Mouse (Mus musculus) CH12.LX (cell line): ENCODE measurements at regions not wholly inside any gene's neighbourhood (a gene's known extent, or its start where the extent isn't known, plus 50 kb on each side); places are given as distances from the start of the nearest gene placed in this dataset.

Source experiments
- DNase-seq: peaks from one replicate; pipeline ENCODE4 v3.0.0-alpha.2; 2013; ENCODE audit errors: extremely low read depth
- H3K27ac ChIP-seq: 2 replicates; pipeline ENCODE4 v1.5.1; 2012; ENCODE audit warnings: low read depth, mild to moderate bottlenecking, control low read depth, moderate library complexity; ENCODE audit not compliant: insufficient read depth
- H3K27me3 ChIP-seq: replicated peaks from 2 replicates; pipeline ENCODE3; 2012; ENCODE audit warnings: inconsistent platforms
- H3K36me3 ChIP-seq, 2 experiments: replicated peaks in 1 of 2; 2 replicates each; pipeline versions ENCODE3 to v1.6.1; 2012; ENCODE audit warnings: inconsistent platforms in 1 of 2, low read length in 1 of 2, mild to moderate bottlenecking in 1 of 2, mixed read lengths in 1 of 2, moderate library complexity in 1 of 2; ENCODE audit not compliant: control insufficient read depth in 1 of 2, insufficient read depth in 1 of 2
- H3K4me1 ChIP-seq, 2 experiments: 2 replicates each; pipeline ENCODE4 v1.6.1; 2012; ENCODE audit warnings: inconsistent platforms in 1 of 2, moderate library complexity in 1 of 2; ENCODE audit not compliant: insufficient read depth in 2 of 2, control insufficient read depth in 1 of 2
- H3K4me2 ChIP-seq: 2 replicates; pipeline ENCODE4 v1.6.1; 2012; ENCODE audit warnings: low read depth, mild to moderate bottlenecking, control low read depth; ENCODE audit not compliant: poor library complexity, insufficient read depth, severe bottlenecking
- H3K4me3 ChIP-seq, 3 experiments: fragments of 150-350 bp in 1 of 3; sonication (generic) in 1 of 3; replicated peaks in 1 of 3; 2 replicates each; pipeline versions ENCODE3 to v1.5.1; 2011 to 2012; ENCODE audit warnings: low read depth in 2 of 3, low read length in 2 of 3, mild to moderate bottlenecking in 2 of 3, moderate library complexity in 2 of 3, control low read depth in 1 of 3, improper control_type of control experiment in 1 of 3, inconsistent platforms in 1 of 3, mixed read lengths in 1 of 3; ENCODE audit not compliant: poor library complexity in 1 of 3
- H3K79me2 ChIP-seq: replicated peaks from 2 replicates; pipeline ENCODE4 v1.6.1; 2012; ENCODE audit warnings: mild to moderate bottlenecking, moderate library complexity; ENCODE audit not compliant: control insufficient read depth, poor library complexity, insufficient read depth, severe bottlenecking; ENCODE audit errors: extremely low read depth
- H3K9ac ChIP-seq: 2 replicates; pipeline ENCODE4 v1.6.1; 2012; ENCODE audit warnings: low read depth, mild to moderate bottlenecking, control low read depth, moderate library complexity; ENCODE audit not compliant: insufficient read depth
- H3K9me3 ChIP-seq: replicated peaks from 2 replicates; pipeline ENCODE3; 2012; ENCODE audit warnings: low read length, inconsistent platforms, mixed read lengths
- CHD2 ChIP-seq: IDR thresholded peaks from 2 replicates; pipeline ENCODE4 v1.6.1; 2011; ENCODE audit warnings: low read length, improper control_type of control experiment
- CTCF ChIP-seq, 2 experiments: IDR thresholded peaks in 1 of 2; conservative IDR thresholded peaks in 1 of 2; 2 replicates each; pipeline ENCODE4 v1.5.1; 2011 to 2012; ENCODE audit warnings: low read depth in 2 of 2, low read length in 2 of 2, improper control_type of control experiment in 1 of 2, inconsistent platforms in 1 of 2, mild to moderate bottlenecking in 1 of 2, moderate library complexity in 1 of 2
- E2F4 ChIP-seq: IDR thresholded peaks from 2 replicates; pipeline ENCODE4 v1.6.1; 2011; ENCODE audit warnings: low read depth, low read length, improper control_type of control experiment; ENCODE audit not compliant: insufficient replicate concordance
- EP300 ChIP-seq: IDR thresholded peaks from 2 replicates; pipeline ENCODE4 v1.6.1; 2011; ENCODE audit warnings: low read length, improper control_type of control experiment
- ETS1 ChIP-seq: conservative IDR thresholded peaks from 2 replicates; pipeline ENCODE4 v1.6.1; 2012; ENCODE audit warnings: low read depth, mild to moderate bottlenecking, inconsistent platforms, low read length, improper control_type of control experiment, moderate library complexity
- HCFC1 ChIP-seq: IDR thresholded peaks from 2 replicates; pipeline ENCODE4 v1.6.1; 2012; ENCODE audit warnings: low read depth, mild to moderate bottlenecking, inconsistent platforms, low read length, improper control_type of control experiment
- IRF4 ChIP-seq: IDR thresholded peaks from 2 replicates; pipeline ENCODE4 v1.6.1; 2014; ENCODE audit warnings: low read depth, mild to moderate bottlenecking, inconsistent platforms, low read length, improper control_type of control experiment
- JUND ChIP-seq: conservative IDR thresholded peaks from 2 replicates; pipeline ENCODE4 v1.6.1; 2011; ENCODE audit warnings: low read depth, low read length, improper control_type of control experiment
- KAT2A ChIP-seq: IDR thresholded peaks from 2 replicates; pipeline ENCODE4 v1.6.1; 2012; ENCODE audit warnings: low read length, improper control_type of control experiment, inconsistent platforms; ENCODE audit not compliant: insufficient replicate concordance
- MAFK ChIP-seq: IDR thresholded peaks from 2 replicates; pipeline ENCODE4 v1.6.1; 2011; ENCODE audit warnings: low read length, improper control_type of control experiment; ENCODE audit not compliant: insufficient replicate concordance
- MAX ChIP-seq: IDR thresholded peaks from 2 replicates; pipeline ENCODE4 v1.6.1; 2011; ENCODE audit warnings: low read length, improper control_type of control experiment
- MYC ChIP-seq: IDR thresholded peaks from 2 replicates; pipeline ENCODE4 v1.6.1; 2011; ENCODE audit warnings: low read depth, mild to moderate bottlenecking, improper control_type of control experiment, low read length
- NELFE ChIP-seq: IDR thresholded peaks from 2 replicates; pipeline ENCODE4 v1.6.1; 2011; ENCODE audit warnings: low read depth, low read length, improper control_type of control experiment
- NRF1 ChIP-seq: IDR thresholded peaks from 2 replicates; pipeline ENCODE4 v1.6.1; 2014; ENCODE audit warnings: low read depth, mild to moderate bottlenecking, inconsistent platforms, low read length, improper control_type of control experiment, moderate library complexity
- POLR2A ChIP-seq: IDR thresholded peaks from 2 replicates; pipeline ENCODE4 v1.6.1; 2011; ENCODE audit warnings: low read depth, mild to moderate bottlenecking, improper control_type of control experiment, low read length
- RAD21 ChIP-seq: IDR thresholded peaks from 2 replicates; pipeline ENCODE4 v1.6.1; 2011; ENCODE audit warnings: low read depth, mild to moderate bottlenecking, low read length, improper control_type of control experiment, moderate library complexity
- SIN3A ChIP-seq: IDR thresholded peaks from 2 replicates; pipeline ENCODE4 v1.6.1; 2012; ENCODE audit warnings: low read length, improper control_type of control experiment, inconsistent platforms
- TCF12 ChIP-seq: IDR thresholded peaks from 2 replicates; pipeline ENCODE4 v1.6.1; 2014; ENCODE audit warnings: low read depth, mild to moderate bottlenecking, inconsistent platforms, low read length, improper control_type of control experiment
- UBTF ChIP-seq: IDR thresholded peaks from 2 replicates; pipeline ENCODE4 v1.6.1; 2012; ENCODE audit warnings: low read depth, mild to moderate bottlenecking, inconsistent platforms, low read length, improper control_type of control experiment, moderate library complexity
- USF1 ChIP-seq: IDR thresholded peaks from 2 replicates; pipeline ENCODE4 v1.6.1; 2014; ENCODE audit warnings: low read depth, mild to moderate bottlenecking, inconsistent platforms, low read length, improper control_type of control experiment
- USF2 ChIP-seq: conservative IDR thresholded peaks from 2 replicates; pipeline ENCODE4 v1.6.1; 2011; ENCODE audit warnings: low read depth, low read length, improper control_type of control experiment
- ZC3H11A ChIP-seq: IDR thresholded peaks from 2 replicates; pipeline ENCODE4 v1.6.1; 2012; ENCODE audit warnings: low read depth, mild to moderate bottlenecking, inconsistent platforms, low read length, improper control_type of control experiment
- ZKSCAN1 ChIP-seq: IDR thresholded peaks from 2 replicates; pipeline ENCODE4 v1.6.1; 2012; ENCODE audit warnings: low read depth, inconsistent platforms, low read length, improper control_type of control experiment, borderline replicate concordance
- ZNF384 ChIP-seq: IDR thresholded peaks from 2 replicates; pipeline ENCODE4 v1.6.1; 2012; ENCODE audit warnings: low read depth, low read length, improper control_type of control experiment, inconsistent platforms
- dilution Hi-C: fragments of 300-500 bp; cut with MboI; formaldehyde crosslinking; loops from 2 replicates; pipeline ENCODE4 v1.14.3; 2020; ENCODE audit warnings: low sequenced_read_pairs; ENCODE audit not compliant: extremely low pct_unique_long_range_greater_than_20kb, extremely low pct_ligation_motif_present
- in situ Hi-C: fragments of 300-500 bp; cut with MboI; formaldehyde crosslinking; loops from 3 replicates; pipeline ENCODE4 v1.14.3; 2019; ENCODE audit warnings: low sequenced_read_pairs, low pct_ligation_motif_present, low pct_unique_long_range_greater_than_20kb, mixed read lengths

- TF ChIP-seq NELFE (no peak), POLR2A (no peak), ZC3H11A (no peak), CTCF (conservative IDR thresholded peaks at IDR 0.05 in 1 of 2, IDR thresholded peaks at IDR 0.05 in 1 of 2; ENCODE audit: low read depth in 2 of 2, low read length in 2 of 2) (no peak), MAX (no peak), USF2 (no peak), USF1 (no peak), ETS1 (no peak), NRF1 (no peak), RAD21 (no peak), IRF4 (no peak), MAFK (no peak), CHD2 (no peak), JUND (no peak), ZKSCAN1 (no peak), TCF12 (no peak), E2F4 (no peak), ZNF384 (no peak), KAT2A (no peak), HCFC1 (no peak)
- Histone ChIP-seq H3K36me3 (no peaks in the 10 kb centered on the region), H3K4me3 (no peak overlapping the region), H3K79me2 (no peaks in the 10 kb centered on the region), H3K9ac (no peak overlapping the region), H3K9me3 (peaks cover 22% of the 10 kb centered on the region), H3K27ac (no peak overlapping the region), H3K27me3 (no peaks in the 10 kb centered on the region), H3K4me2 (no peak overlapping the region), H3K4me1 (no peaks in the 10 kb centered on the region)
- in situ Hi-C loops (no loop called here), dilution Hi-C loops (no loop called here)
- no peak for DNase-seq
Observed at GRCm38 (mm10) chr1:111302268-111302667, 324.9 kb upstream of the Cdh19 start.

GRCm38 (mm10) chr1:111286385-111286784 is 309.0 kb upstream of the Cdh19 start:
- in situ Hi-C loops (no loop called here), dilution Hi-C loops (no loop called here)

More at GRCm38 (mm10) chr1:111286385-111286784, 309.0 kb upstream of the Cdh19 start:
- Histone ChIP-seq H3K4me3 (no peak overlapping the region), H3K36me3 (no peaks in the 10 kb centered on the region), H3K9me3 (peaks cover 21% of the 10 kb centered on the region), H3K4me2 (no peak overlapping the region), H3K27ac (no peak overlapping the region), H3K9ac (no peak overlapping the region), H3K79me2 (no peaks in the 10 kb centered on the region), H3K27me3 (no peaks in the 10 kb centered on the region), H3K4me1 (no peaks in the 10 kb centered on the region)
- no peak for DNase-seq
- no peak for TF ChIP-seq NRF1
- TF ChIP-seq EP300, result no peak
- TF ChIP-seq UBTF, result no peak
- no peak for TF ChIP-seq KAT2A
- TF ChIP-seq USF2, result no peak
- TF ChIP-seq HCFC1, result no peak
- TF ChIP-seq SIN3A, result no peak
- no peak for TF ChIP-seq ZKSCAN1
- no peak for TF ChIP-seq MYC
